Mouse (Mus musculus) testis, adult 2 months (tissue): ENCODE data around the gene Flt3.

Source experiments
- CTCF ChIP-seq: fragments of 200-500 bp; IDR thresholded peaks from 2 replicates; pipeline ENCODE4 v1.5.1; 2012; ENCODE audit warnings: low read depth, mild to moderate bottlenecking, inconsistent platforms, low read length, moderate library complexity; ENCODE audit not compliant: control insufficient read depth, insufficient read depth, insufficient replicate concordance
- POLR2A ChIP-seq: fragments of 200-500 bp; IDR thresholded peaks from 2 replicates; pipeline ENCODE4 v1.6.1; 2012; ENCODE audit warnings: low read depth, mild to moderate bottlenecking, inconsistent platforms, low read length, moderate library complexity; ENCODE audit not compliant: control insufficient read depth

DNA sequence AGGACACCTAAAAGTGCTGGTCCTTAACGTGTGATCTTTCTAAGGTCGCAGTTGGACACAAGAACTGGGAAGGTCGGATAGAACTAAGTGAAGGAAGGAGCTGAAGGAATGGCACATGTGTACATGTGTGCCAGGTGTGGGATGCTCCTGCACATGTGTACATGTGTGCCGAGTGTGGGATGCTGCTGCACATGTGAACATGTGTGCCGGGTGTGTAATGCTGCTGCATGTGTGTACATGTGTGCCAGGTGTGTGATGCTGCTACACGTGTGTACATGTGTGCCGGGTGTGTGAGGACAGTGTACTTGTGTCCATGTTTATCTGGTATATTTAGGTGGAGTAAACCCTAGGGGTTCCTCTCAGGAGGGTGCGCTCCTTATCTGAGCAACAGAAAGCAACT, 32.6 kb upstream of the Flt3 start:
- TF ChIP-seq POLR2A (no peak), CTCF (no peak)
